Mouse (Mus musculus) naive thymus-derived CD4-positive, alpha-beta T cell, adult 2 months (primary cell): Measurements from ENCODE around the gene Slc30a2.
A peak's percentile ranks its signal among the peaks of the same experiment; 100 is the strongest.

Source experiments
- DNase-seq: peaks from one replicate; pipeline ENCODE4 v3.0.0-alpha.2; 2011; ENCODE audit warnings: low read depth

The Slc30a2 gene

GRCm38 (mm10) chr4:134400206-134400605, 57.2 kb downstream of the Slc30a2 start:
- DNase-seq: no peak

- peak; percentile 66 for DNase-seq
Measured at GRCm38 (mm10) chr4:134401181-134401661, 58.2 kb downstream of the Slc30a2 start.

GRCm38 (mm10) chr4:134401856-134402570, 59.0 kb downstream of the Slc30a2 start:
- no peak for DNase-seq

GRCm38 (mm10) chr4:134402571-134403262, 59.7 kb downstream of the Slc30a2 start:
- peak; percentile 32 for DNase-seq

- no peak for DNase-seq
Measured at GRCm38 (mm10) chr4:134403721-134404120, 60.7 kb downstream of the Slc30a2 start.
